Mouse (Mus musculus) mature B cell (primary cell): ENCODE results near the gene Catsperg1.

ENCODE experiments used
- in situ Hi-C: fragments of 300-500 bp; cut with MboI; formaldehyde crosslinking; loops from 2 replicates; pipeline ENCODE4 v1.14.3; 2019

Catsperg1 gene

DNA sequence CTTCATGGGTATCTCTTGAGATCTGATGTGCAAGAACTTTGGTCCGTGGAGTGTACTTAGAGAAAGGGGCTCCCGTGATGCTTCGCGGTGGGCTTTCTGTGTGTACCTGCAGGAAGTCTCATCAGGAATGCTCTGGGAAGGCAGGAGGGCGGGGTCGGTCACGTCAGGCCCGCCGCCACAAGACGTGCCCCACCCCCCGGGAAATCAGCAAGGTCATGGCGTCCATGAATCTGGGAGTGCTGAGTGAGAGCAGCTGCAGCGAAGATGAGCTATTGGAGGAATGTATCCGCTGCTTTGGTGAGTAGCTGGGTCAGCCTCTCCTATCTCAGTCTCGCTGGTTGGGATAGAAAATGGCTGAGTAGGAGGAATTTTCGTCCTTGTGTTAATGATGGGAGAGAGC lies 76.4 kb downstream of the Catsperg1 start:
- in situ Hi-C loops = no loop called here

DNA sequence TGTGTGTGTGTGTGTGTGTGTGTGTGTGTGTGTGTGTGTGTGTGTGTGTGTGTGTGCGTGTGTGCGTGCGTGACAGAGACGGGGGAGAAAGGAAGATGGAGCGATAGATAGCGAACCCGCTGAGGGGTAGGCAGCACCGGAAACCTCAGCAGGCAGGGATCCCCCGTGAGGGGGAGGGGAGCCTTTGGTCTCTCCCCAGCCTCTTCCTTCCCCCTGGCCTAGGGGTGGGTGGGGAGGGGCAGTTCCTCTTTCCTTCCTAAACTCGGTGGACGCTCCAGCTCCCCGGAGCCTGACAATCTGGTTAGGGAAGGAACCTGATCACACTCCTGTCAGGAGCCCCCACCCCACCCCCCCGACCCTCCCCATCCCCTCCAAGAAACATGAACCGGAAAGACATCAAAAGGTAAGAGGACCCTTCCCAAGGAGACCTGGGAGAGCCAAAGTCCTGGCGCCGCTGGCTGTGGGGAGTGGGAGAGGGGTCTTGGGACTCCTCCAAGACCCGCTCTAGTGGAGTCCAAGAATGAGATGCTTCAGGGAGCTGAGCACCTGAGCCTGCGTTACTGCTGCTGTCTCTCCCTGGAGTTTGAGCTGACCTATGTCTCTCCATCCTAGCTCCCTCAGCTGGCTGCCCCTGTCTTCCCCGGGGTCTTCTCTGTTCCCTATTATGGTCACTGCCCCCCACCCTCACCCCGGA lies 79.0 kb downstream of the Catsperg1 start, which contains the start of gene Rasgrp4:
Rasgrp4 (plus strand) TSS at position 159 of the 694 bp plus-strand sequence.
- in situ Hi-C loops = no loop called here

DNA sequence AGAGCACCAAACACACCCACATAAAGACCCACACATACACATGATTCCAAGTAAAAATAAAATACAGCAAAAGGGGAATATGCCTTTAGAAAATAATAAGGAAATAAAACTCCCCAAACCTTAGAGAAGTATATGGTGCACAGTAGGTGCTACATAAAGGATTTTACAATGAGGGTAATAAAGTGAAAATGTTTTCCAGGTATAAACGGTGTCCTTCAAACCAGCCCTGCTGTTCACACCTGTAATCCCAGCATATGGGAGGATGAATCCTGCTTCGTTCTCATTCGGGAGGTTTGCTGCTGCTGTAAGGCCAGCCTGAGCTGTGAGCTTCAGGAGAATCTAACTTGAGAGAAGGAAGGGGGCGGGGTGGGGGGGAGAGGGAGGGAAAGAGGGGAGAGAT lies 79.6 kb downstream of the Catsperg1 start:
- in situ Hi-C loops = no loop called here
